Mouse (Mus musculus) fibroblast of lung, adult 2 months (primary cell): ENCODE data around the gene Pde7b.

ENCODE experiments used
- DNase-seq: peaks from one replicate; pipeline ENCODE4 v3.0.0-alpha.2; 2011; ENCODE audit warnings: low read depth

Pde7b gene

DNA sequence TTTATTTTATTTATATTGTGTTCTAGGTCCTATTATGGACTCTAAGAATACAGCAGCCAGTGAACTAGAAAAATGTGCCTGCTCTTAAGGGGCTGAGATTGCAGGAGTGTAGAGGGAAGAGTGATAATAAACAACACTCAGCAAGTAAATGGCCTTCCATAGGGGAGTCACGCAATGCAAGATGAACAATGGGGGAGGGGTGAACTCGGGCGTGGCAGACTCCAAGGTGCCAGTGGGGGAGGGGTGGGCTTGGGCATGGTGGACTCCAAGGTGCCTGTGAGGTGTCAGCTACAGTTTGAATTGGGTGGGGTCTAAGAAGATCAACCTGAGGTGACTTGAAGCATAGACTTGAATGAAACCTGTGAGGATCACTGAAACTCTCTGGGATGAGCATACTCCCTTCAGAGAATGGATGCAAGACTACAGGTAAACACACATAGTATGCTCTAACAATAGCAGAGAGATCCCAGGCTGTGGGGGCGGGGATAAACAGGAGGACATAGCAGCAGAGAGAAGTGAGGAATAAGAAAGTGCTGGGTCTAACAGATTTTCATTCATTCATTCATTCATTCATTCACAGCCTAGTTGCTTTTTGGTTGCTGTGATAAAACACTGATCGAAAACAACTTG, 230.9 kb downstream of the Pde7b start:
- DNase-seq: no peak

DNA sequence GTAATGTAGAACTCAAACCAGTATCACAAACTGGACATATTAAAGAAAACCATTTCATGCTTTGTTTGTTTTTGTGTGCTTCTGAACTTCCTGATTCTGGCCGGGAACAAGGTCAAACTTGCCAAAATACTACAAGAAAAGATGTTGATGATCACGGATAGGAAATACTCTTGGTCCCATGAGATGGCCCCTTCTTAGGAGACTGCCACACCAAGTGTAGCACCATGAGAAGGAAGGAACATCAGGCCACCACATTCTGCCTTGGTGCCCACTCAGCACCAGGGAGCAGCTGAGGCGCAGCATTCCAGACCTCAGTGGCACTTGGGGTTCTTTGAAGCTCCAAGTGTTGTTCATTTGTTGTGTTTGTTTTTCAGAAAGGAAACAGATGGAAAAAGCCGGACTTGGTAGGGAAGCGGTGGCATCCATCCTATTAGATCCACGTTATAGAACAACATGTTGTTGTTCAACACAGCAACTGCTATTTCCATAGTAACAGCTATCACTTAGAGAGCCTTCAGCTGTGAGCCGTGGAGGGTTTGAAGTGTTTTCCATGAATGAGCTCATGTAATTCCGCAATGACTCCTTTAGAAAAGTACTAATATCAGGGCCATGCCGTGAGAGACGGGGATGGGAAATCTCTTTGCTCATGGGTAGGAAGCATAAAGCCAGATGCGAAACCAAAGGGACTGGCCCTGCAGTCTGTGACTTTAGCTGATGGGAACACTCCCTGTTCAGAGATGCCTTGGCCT, 232.5 kb downstream of the Pde7b start:
- no peak for DNase-seq

DNA sequence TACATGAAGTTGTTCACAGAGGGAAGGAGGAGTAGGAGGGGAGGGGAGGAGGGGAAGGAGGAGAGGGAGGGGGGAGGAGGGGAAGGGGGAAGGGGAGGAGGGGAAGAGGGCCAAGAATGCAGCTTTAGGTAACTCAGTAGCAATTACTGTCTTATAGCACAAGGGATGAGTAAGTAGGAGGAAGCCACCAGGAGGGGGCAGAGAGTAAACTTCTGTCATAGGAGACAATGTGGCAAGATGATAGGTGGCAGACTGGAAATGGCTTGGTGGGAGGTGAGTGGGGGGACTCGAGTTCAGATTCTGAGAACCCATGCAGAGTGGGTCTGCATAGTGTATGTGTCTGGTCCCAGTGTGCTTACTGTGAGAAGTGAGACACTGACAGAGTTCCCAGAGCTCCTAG, 234.1 kb downstream of the Pde7b start:
- DNase-seq: no peak

DNA sequence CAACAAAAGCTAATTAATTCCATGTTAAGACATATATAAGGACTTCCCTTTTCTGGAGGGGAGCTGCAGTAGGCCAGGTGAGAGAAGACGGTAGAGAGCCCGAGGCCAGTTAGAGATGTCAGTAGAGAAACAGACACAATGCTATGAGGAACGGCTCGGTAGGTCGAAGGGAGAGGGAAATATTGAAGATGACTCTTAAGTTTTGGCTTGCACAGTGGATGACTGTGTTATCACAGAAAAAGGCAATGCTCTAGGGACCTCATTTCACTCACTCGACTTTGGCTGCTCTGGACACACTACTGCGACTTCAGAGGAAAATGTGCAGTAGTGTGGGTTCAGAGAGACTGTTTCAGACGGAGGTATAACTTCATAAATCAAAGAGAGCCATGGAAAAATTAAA, 234.6 kb downstream of the Pde7b start:
- DNase-seq: no peak

DNA sequence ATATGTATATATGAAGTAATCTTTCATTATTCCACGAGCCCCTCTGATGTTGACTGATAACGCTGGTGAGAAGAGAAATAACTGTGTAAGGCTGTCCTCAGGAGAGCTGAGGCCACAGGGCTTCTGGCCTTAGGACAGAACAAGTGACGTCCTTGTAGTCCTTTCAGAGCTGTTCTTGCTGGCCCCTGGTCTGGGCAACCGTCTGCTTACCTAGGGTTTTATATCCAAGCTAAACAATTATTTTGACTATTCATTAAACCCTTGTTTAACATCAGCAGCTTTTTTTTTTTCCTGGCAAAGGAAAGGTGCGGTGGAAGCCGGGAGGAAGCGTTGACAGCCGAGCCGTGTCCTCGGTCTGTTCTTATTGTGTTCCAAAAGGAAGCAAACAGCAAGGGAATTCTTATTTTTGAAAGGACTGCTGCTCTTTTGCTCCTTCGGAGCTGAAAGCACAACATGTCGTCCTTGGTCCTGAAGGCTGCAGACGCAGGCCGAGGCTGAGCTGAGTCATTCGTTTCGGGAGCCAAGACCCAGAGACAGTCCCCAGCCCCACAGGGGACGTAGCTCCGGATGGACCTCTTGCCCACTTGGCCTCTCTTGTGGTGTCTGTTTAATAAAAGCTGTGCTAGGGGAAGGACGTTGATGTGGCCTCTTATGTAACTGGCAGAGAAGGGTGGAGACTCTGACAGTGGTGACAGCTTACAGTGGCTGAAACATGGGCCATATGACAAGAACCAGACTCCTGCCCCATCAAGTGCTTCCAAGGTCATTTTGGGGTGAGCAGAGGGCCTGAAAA, 238.2 kb downstream of the Pde7b start:
- no peak for DNase-seq

DNA sequence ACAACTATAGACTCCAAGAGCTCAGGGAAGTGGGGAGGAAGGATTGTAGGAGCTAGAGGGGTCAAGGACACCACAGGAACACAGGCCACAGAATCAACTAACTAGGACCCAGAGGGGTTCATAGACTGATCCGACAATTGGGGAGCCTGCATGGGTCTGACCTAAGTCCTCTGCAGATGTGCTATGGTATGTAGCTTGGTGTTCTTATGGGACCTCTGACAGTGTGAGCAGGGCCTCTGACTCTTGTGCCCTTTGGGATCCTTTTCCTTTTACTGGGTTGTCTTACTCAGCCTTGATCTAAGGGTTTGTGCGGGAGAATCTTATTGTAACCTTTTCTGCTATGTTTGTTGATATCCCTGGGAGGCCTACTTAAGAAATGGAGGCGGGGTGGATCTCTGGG, 239.1 kb downstream of the Pde7b start:
- DNase-seq: no peak

DNA sequence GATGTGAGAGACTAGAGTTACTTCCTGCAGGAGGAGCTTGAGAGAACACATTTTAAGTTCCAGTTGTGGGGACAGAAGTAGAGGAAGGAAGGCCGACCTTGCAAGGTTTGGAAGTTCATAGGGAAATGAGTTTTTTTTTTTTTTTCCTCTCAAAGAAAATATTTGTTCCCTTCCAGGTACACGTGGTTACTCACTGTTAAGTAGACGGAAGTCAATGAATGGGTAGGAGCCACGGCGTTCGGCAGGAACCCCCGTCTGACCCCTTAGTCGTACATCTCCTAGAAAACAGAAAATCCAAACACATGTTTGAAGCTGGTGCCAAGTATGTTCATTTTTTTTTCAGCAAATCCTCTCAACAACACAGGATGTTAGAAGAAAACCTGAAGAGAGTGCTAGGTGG, 245.4 kb downstream of the Pde7b start:
- DNase-seq: no peak

DNA sequence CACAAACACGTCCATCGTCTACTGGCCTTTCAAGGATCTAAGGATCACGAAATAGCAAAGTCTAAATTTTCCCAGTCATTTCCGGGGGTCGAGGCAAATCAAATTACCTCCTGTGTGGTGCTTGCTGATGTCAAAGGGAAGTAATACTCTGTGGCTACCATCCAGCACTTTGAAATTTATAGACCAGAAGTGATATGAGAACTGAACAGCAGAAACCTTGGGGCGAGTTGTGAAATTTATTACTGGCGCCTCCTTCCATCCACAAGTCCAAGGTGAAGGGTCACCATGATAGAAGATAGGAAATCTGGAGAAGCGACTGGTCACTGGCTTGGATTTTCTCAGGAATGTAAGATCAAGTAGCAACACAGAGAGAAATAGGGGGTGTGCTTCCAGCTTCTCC, 246.4 kb downstream of the Pde7b start:
- no peak for DNase-seq

DNA sequence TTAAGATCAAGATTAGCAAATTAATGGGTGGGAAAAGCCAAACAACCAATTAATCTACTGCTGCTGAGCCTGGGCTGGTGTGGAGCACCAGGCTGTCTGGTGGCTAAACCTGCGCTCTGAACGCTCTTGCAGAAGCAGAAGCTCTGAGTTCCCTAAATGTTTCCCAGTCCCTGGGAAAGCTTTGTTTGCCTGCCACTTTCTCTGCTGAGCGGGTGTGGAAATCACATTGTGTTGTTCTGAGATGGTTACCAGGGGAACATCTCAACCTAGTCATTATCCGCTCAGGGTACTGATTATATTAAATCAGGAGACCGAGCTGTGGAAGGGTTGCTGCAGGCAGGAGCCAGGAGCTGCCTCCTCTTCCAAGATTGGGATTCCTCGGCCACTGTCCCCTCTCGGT, 250.0 kb downstream of the Pde7b start:
- no peak for DNase-seq

DNA sequence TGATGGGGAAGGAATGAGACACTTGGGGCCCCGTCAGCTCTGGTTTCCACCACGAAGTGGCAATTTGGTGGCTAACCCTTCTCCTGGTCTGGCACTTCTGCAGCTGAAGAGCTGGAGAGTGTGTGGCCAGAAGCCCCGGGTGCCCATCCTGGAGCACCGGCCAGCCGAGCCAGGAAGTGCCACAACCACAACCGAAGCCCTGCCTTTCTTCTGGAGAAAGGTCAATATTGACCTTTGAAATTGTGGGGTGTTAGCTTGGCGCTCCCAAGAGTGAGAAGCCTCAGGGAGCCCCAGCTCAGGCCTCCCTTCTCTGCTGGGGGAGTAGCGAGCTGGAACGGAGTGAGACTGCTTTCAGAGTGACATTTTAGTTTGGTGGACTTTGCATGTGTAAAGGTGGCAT, 250.8 kb downstream of the Pde7b start:
- DNase-seq: no peak

DNA sequence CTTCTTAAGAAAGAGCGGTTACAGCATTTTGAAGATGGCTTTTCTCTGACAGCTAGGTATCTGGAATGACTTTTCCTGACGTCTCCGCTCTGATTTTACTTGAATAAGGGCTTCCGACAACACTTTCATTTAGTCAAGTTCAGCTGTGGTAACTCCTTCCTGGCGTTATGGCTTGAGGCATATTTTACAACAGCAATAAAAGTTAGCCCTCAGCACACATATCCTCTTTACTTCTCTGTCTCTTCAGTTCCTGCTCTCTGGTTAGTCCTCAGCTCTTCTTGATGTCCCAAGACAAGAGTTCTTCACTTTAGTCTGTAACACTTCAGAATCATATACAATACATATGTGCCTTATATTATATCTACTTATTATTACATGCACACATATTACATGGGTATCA, 251.4 kb downstream of the Pde7b start:
- DNase-seq: no peak

DNA sequence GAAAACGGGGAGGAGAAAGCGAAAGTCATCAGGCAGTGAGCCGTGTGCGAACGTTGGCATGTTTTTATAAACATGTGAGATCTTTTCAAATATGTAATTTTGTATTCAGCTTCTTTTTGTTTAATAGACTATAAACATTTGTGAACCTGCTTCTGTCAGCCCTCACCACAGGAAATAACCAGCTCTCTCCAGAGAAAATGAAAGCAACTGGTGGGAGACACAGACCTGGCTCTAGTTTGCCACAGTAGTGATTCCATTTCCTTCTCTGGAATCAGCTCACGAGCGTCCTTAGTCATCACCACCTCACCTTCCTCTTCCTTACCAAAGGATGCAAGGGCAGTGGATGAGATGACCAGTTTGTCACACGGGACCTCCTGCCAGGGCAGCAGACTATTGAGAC, 252.9 kb downstream of the Pde7b start:
- DNase-seq: no peak

DNA sequence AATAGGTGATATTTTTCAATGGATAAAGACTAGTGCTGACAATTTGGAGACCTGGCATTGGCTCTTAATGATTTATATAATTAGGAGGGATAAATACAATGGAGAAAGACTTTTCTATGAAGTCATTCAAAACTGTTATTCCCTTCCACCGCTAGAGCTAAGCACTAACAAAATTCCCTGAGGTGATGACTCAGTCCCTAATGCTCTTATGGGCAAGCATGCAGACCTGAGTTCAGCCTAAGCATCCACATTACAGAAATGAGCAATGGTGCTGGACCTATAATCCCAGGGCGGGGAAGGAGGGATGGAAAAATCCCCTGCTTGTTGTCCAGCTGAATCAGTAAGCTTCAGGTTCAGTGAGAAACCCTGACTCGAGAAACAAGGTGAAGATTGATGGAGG, 260.2 kb downstream of the Pde7b start:
- DNase-seq: peak; percentile 10

DNA sequence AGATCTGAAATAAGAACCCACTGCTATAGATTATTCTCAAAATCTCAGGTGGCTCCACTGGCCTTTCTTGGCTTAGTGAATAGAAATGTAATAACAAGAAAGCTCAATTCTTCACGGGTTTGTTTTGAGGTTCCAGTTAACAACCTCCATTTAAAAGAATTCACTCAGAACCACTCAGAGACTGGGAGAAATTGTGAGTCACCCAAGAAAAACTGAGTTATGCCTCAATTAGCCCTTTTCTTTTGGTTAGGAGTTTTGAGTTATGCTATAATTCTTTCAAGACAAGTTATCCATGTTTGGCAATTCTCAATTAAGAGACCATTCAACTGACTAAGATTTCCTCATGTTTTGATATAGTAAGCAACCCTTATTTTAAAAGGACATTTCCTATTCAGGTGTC, 260.9 kb downstream of the Pde7b start:
- DNase-seq: peak; percentile 56

DNA sequence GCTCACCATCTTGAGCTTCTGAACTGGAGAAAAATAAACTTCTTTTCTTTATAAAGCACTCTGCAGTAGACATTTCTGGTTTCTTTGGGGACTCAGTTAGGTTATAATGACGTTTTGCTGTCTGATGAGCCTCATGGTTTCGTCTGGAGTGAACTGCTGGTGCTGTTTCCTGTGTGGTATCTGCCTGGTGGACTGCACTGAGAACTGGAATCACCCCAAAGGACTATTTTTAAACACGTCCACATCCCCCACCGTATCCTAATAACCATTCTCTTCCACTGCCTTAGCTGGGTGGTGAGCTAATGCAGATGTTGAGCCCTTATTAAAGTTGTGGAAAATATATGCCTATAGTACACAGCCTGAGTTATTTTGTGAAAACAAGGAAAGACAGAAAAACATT, 262.3 kb downstream of the Pde7b start:
- DNase-seq: no peak

DNA sequence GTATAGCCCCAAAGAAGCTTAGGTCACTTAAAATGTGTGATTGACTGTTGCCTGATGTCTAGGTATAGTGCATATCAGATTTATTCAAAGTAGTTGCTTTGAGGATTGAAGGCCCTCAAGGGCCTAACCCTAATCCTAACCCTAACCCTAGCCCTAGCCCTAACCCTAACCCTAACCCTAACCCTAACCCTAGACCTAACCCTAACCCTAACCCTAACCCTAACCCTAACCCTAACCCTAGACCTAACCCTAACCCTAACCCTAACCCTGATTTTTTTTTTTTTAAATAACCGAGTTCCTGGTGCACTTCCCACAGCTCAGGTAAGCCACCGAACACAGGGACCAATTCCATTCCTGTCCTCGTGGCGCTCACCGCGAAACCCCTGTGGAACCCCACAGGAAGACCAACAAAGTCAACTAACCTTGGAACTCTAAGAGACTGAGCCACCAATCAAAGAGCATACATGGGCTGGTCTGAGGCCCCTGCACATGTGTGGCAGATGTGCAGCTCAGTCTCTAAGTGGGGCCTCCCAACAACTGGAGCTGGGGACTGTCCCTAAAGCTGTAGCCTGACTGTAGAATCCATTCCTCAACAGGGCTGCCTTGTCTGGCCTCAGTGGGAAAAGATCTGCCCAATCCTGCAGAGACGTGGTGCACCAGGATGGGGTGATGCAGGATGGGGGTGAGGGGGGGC, 265.1 kb downstream of the Pde7b start:
- DNase-seq: no peak

DNA sequence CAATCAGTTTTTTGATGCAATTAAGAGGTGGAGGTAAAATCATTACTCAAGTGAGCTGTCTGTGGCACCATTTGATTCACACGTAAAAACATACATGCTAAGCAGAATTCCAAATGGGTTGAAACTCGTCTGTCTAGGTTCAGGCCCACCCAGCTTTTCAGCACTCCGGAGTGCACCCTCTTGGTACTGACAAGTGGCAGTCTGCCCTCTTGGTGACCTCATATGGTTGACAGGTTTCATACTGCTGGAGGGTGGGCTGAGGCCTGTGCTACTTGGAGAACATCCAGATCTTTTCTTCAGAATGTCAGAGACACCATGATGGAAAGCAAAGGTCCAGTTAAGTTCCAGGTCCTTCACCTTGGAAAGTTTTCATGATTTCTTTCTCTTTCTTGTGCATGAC, 265.7 kb downstream of the Pde7b start:
- no peak for DNase-seq

DNA sequence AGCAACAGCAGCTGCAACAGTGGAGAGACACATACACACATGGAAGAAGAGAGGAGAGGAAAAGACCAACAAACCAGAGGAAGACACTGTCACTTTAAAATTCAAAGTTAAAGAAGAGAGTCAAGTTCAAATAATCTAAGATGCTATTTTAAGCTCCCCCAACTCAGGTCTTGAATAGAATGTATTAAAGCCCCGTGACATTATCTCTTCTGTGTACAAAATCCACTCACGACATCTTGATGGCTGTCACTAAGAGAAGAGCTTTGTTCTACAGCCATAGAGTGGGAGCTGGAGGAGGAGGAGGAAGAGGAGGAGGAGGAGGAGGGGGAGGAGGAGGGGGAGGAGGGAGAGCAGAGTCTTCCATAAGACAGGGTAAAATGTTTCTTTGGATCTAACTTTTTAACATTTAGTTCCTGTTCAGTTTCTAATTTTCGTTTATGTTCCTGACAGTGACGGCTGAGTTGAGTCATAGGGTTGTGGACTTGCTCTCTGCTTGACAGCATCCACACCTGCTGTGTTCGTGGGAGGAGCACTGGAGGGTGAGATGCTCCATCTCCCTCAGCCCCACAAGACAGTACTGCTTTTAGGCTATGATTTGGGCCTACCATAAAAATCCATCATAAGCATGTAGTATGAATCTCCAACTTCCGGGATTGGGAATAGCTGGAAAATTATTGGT, 270.4 kb downstream of the Pde7b start:
- DNase-seq: no peak

DNA sequence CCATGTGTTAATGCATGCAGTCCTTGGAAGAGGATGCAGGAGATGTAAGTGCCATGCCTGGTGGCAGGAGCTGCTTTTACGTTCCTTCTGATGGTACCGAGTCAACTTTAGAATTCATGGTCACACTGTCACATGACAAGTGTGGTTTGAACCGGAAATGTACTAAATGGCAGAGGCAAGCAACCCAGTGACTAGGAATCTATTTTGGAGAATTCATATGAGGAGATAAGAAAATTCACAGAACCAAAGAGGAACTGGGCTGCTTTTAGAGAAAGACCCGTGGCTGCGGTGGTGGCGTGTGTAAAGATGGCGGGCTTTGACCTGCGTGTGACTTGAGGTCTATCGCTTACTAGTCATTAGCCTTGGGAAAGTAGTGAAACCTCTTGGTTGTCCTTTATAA, 287.4 kb downstream of the Pde7b start:
- DNase-seq: no peak

DNA sequence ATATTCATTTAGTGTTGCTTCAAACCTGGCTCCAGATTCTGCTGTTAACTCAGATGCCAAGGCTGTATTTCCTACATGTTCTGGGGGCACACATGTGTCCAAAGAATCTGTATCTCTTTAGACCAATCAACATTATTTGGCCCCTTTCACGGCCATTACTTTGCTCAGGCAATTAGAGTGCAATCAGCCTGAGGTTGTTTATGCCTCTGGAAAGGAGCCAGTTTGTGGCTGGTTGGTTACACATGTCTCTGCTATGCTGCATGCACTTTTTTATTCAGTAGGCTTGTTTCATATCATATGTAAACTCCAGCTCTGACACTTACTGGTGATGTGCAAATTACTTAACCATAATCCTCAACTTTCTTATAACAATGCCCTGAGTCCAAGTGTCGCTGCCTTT, 287.9 kb downstream of the Pde7b start:
- DNase-seq: no peak

DNA sequence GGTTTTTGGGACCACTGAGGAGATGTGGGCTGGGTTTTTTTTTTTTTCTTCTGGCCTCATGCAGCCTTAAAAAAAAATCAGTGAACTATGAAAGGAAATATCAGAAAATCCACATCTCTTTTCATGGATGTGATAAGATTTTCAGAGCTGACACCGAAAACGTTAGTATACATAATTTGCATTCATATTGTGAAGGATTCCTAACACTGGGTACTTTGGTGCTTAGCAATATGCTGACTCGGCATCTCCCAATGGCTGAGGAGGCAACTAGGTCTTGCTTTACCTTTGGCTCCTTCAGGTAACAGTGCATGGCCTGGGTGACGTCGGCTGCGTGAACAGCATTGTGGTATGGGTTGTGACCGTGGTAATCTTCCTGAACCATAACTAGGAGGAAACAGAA, 289.0 kb downstream of the Pde7b start:
- DNase-seq: no peak

DNA sequence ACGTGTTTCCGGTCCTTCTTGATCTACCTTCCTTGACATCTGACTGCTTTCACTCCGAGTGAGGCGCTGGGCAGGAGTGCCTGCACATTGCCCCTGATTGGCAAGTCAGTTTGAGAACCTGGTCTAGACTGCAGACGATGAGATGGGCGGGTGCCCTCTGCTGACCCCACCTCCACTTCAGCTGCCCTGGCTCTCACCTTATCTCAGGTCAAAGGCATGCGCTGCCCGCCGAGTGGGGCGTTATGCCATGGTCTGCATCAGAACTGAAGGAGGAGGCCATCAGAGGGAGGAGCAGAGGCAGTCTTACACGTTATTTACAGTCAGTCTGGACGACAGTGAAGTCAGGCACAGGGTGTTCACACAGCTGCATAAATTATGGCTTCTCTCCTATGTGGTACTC, 293.5 kb downstream of the Pde7b start:
- DNase-seq: no peak
